Mouse (Mus musculus): Measurements from ENCODE around the gene Arhgef3. TPM values are rescaled to one million over a fixed set of nuclear protein-coding genes. Genes with fewer than 3 reads are reported as not detected.
A peak's percentile ranks its signal among the peaks of the same experiment; 100 is the strongest.

Arhgef3 gene
- polyA plus RNA-seq, 1 experiment from 2014 or later: 19.9 TPM

DNA sequence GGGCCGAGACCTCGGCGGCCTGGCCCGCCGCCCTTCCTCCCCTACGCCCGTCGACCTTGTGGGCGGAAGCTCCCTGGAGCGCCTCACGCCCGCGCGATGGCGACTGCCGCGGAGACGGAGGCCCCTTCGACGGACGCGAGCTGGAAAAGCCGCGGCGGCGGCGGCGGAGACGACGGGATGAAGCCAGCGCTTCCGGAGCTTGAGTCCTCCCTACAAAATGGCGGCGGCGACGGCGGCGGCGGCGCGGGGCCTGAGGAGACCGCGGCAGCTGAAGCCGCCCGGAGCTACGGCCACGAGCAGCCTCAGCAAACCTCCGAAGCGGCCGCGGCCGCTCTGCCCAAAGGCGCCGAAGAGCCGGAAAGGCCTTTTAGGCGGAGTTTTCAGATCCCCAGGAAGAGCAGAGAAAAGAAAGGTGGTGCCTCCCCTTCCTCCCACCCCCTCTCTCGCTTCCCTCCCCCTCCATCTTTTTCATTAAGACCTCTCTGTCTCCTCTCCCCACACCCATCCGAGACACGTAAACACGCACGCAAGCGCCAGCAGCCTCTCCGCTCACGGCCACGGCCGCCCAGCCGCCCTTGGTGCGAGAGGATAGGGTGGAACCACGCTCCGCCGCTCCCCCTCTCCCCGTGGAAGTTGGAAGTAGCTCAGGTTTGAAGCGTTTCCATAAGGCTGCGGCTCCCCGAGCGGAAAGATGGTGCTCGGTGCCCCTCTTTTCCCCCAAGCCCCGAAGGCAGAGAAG lies 314.4 kb downstream of the Arhgef3 start:
- under 1% methylated on average over 78 of the region's 78 CpGs for WGBS
- peak overlapping the region; percentile 88 for H3K9ac ChIP-seq
- peak; percentile 84 for ATAC-seq (ENCODE audit: insufficient number of reproducible peaks, low FRiP score, low TSS enrichment, low read depth)

DNA sequence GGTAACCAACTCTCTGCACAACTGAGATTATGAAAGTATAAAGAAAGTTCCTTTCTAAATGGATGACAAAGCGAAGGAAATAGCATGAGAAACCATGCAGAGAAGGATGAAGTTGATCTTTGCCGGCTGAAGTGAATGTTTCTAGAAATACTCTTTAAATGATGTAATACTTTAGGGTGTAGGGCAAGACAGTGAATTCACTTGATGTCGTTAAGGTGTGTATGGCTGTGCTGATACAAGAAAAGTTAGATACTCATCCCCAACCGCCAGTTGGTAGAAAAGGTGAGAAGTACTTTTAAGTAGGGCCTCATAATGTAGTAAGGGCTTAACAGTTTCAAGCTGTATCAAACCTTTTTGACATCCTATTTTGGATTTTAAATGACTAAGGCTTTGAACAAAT lies 315.6 kb downstream of the Arhgef3 start:
- no peak overlapping the region for H3K4me3 ChIP-seq
- 89% methylated on average over 4 of the region's 4 CpGs for WGBS

More for the DNA sequence above, 314.4 kb downstream of the Arhgef3 start:
- Histone ChIP-seq H3K36me3 (peaks cover 22% of the 10 kb centered on the region), H3K27me3 (no peaks in the 10 kb centered on the region), H3K4me2 (peak overlapping the region; percentile 75), H3K4me1 (peaks cover 8% of the 10 kb centered on the region; the same call in 1 of the 2 replicates), H3K27ac (peak overlapping the region; percentile 100), H3K4me3 (peak overlapping the region; percentile 67), H3K9me3 (peaks cover 9% of the 10 kb centered on the region; the same call in 1 of the 2 replicates)

DNA sequence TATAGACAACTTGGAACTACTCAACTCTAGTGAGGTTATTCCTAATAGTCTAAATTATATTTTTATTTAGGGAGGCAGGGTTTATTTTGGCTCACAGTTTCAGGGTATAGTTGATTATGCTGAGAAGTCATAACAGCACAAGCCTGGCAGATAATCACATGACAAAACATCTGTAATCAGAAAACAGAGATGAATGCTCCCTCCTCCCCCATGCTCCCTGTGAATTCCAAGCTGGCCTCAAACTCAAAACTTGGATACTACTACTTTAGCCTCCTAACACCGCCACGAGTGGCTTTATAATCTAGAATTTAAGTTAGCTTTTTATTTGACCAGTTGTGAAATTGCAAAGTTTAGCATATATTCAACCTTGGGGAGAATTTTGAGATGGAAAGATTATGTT lies 317.4 kb downstream of the Arhgef3 start:
- H3K9me3 ChIP-seq: peaks cover 9% of the 10 kb centered on the region; the same call in 1 of the 2 replicates
- H3K27ac ChIP-seq: no peak overlapping the region
- 99% methylated on average over 2 of the region's 2 CpGs for WGBS
- H3K4me2 ChIP-seq: no peak overlapping the region
- no peak overlapping the region for H3K9ac ChIP-seq
- H3K4me1 ChIP-seq: peaks cover 8% of the 10 kb centered on the region; the same call in 1 of the 2 replicates
- peaks cover 29% of the 10 kb centered on the region for H3K36me3 ChIP-seq
- ATAC-seq (ENCODE audit: insufficient number of reproducible peaks, low FRiP score, low TSS enrichment, low read depth): no peak
- H3K4me3 ChIP-seq: no peak overlapping the region
- H3K27me3 ChIP-seq: no peaks in the 10 kb centered on the region

More for the DNA sequence above, 315.6 kb downstream of the Arhgef3 start:
- Histone ChIP-seq H3K9me3 (peaks cover 9% of the 10 kb centered on the region; the same call in 1 of the 2 replicates), H3K4me2 (peak overlapping the region; percentile 75; the same call in 1 of the 2 replicates), H3K9ac (no peak overlapping the region), H3K27me3 (no peaks in the 10 kb centered on the region), H3K27ac (no peak overlapping the region), H3K36me3 (peaks cover 25% of the 10 kb centered on the region), H3K4me1 (peaks cover 8% of the 10 kb centered on the region; the same call in 1 of the 2 replicates)
- no peak for ATAC-seq (ENCODE audit: insufficient number of reproducible peaks, low FRiP score, low TSS enrichment, low read depth)

DNA sequence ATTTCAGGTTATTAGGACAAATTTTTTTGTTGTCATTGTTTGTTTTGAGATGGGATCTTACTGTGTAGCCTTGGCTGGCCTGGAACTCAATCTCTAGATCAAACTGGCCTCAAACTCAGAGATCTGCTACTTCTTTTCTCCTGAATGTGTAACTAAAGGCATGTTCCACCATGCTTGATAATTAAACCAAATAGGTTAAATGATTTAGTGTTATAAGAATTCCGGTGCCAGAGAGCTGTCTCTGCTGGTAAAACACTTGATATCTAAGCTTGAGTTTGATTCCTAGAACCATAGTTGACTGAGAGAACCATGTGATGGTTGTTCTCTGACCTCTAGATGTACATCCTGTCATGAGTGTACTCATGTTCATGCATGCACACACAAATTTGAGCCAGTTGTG lies 321.4 kb downstream of the Arhgef3 start:
- Histone ChIP-seq H3K4me1 (no peaks in the 10 kb centered on the region), H3K27ac (no peak overlapping the region), H3K27me3 (no peaks in the 10 kb centered on the region), H3K36me3 (peaks cover 32% of the 10 kb centered on the region), H3K4me2 (no peak overlapping the region), H3K9me3 (no peaks in the 10 kb centered on the region; the same call in 1 of the 2 replicates), H3K4me3 (no peak overlapping the region), H3K9ac (no peak overlapping the region)
- WGBS: 94% methylated on average over 1 of the region's 1 CpGs
- ATAC-seq (ENCODE audit: insufficient number of reproducible peaks, low FRiP score, low TSS enrichment, low read depth): no peak

DNA sequence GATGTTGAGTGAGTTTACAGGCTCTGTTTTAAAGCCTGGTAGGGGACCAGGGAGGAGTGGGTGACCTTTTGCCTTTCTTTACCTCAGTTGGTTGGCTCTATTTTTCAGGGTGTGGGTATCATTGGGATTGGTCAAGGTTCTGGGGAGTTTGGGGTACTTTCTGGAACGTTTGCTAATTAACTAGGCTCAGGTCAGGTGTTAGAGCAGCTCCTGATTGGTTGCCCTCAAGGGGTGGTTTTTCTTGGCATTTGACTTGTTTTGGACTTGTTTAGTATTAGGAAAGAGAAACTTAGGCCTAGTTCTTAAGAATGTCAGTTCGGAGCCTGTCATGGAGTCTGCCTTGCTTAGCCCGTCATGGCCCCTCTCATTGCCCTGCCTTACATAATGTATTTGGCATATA lies 322.1 kb downstream of the Arhgef3 start:
- no peak overlapping the region for H3K27ac ChIP-seq
- H3K27me3 ChIP-seq: no peaks in the 10 kb centered on the region
- no peak overlapping the region for H3K9ac ChIP-seq
- no peak for ATAC-seq (ENCODE audit: insufficient number of reproducible peaks, low FRiP score, low TSS enrichment, low read depth)
- WGBS: 81% methylated on average over 3 of the region's 3 CpGs
- H3K4me3 ChIP-seq: no peak overlapping the region
- H3K4me2 ChIP-seq: no peak overlapping the region
- H3K4me1 ChIP-seq: no peaks in the 10 kb centered on the region
- peaks cover 30% of the 10 kb centered on the region for H3K36me3 ChIP-seq
- no peaks in the 10 kb centered on the region; the same call in 1 of the 2 replicates for H3K9me3 ChIP-seq

DNA sequence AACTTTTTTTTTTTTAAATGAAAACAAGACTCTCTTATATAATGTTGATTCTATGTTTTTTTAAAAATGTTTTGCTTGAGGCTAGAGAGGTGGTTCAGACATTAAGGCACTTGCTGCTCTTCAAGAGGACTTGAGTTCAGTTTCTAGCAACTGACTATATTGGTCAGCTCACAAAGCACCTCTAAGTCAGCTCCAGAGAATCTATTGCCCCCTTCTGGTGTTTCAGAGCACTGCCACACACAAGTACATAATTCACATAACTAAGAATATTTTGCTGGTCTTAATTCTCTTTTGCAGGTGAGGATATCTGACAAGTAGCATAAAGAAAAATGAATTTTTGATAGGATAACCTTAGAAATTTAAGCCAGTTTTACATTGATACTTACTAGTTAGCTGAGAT lies 326.2 kb downstream of the Arhgef3 start:
- no peak overlapping the region for H3K4me2 ChIP-seq
- peaks cover 39% of the 10 kb centered on the region for H3K36me3 ChIP-seq
- ATAC-seq (ENCODE audit: insufficient number of reproducible peaks, low FRiP score, low TSS enrichment, low read depth): no peak
- H3K4me3 ChIP-seq: no peak overlapping the region
- H3K4me1 ChIP-seq: no peaks in the 10 kb centered on the region
- no peak overlapping the region for H3K27ac ChIP-seq
- no peaks in the 10 kb centered on the region for H3K27me3 ChIP-seq
- H3K9me3 ChIP-seq: no peaks in the 10 kb centered on the region
- no peak overlapping the region for H3K9ac ChIP-seq

DNA sequence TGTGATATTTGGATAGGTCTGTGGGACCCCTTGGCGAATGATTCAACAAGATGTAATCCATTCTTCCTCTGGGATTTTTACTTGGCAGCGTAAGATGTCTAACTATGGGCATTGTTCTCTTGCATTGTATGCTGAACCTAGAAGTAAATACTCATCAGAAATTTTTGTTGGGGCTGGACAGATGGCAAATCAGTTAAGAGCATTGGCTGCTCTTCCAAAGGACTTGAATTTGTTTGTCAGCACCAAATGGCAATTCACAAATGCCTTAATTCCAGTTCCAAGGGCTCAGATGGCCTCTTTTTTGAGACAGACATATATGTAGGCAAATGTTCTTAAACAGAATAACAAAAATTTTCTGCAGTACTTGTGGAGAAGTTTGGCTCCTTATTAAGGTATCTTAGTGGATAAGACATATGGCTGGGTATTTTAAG lies 330.2 kb downstream of the Arhgef3 start:
- peaks cover 43% of the 10 kb centered on the region for H3K36me3 ChIP-seq
- WGBS: 87% methylated on average over 2 of the region's 2 CpGs
- no peaks in the 10 kb centered on the region for H3K27me3 ChIP-seq
- no peak for ATAC-seq (ENCODE audit: insufficient number of reproducible peaks, low FRiP score, low TSS enrichment, low read depth)
- H3K9me3 ChIP-seq: no peaks in the 10 kb centered on the region
- no peak overlapping the region for H3K4me2 ChIP-seq
- no peak overlapping the region for H3K27ac ChIP-seq
- no peaks in the 10 kb centered on the region for H3K4me1 ChIP-seq
- no peak overlapping the region for H3K9ac ChIP-seq
- H3K4me3 ChIP-seq: no peak overlapping the region

DNA sequence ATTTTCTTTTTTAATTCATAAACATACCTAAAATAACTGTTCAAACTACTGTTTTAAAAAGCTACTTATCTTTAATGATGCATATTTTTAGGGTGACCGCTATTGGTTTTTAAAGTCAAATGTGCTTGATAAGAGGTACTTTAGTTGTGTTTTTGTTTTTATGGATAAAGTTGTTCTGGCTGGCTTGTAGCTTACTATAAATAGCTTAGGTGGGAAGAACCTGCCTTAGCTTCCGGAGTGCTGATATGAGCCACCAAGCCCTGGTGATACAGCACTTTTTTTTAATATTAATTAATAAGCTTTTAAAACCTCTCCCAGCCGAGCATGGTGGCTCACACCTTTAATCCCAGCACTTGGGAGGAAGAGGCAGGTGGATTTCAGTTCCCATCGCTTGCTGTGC lies 332.3 kb downstream of the Arhgef3 start:
- Histone ChIP-seq H3K9me3 (no peaks in the 10 kb centered on the region), H3K36me3 (peaks cover 46% of the 10 kb centered on the region), H3K4me1 (no peaks in the 10 kb centered on the region), H3K4me3 (no peak overlapping the region), H3K4me2 (no peak overlapping the region), H3K27me3 (no peaks in the 10 kb centered on the region), H3K27ac (no peak overlapping the region), H3K9ac (no peak overlapping the region)
- no peak for ATAC-seq (ENCODE audit: insufficient number of reproducible peaks, low FRiP score, low TSS enrichment, low read depth)
- WGBS: 86% methylated on average over 4 of the region's 4 CpGs

Small RNAs within 50 kb of the gene (microRNA-seq; reads per million reads assigned to microRNA genes)
- not detected for gene Gm23633

Other genes starting within 250 kb of the Arhgef3 start
- 0.19 and 0.43 TPM in 2 replicates for gene Asb14, start 220.3 kb upstream of the Arhgef3 start, polyA plus RNA-seq (2015; fragmentation: Nextera tagmentation; extraction: Ambion mirVana)
- 44.1 and 58.6 TPM in 2 replicates for gene Appl1, start 143.7 kb upstream of the Arhgef3 start, polyA plus RNA-seq (2015; fragmentation: Nextera tagmentation; extraction: Ambion mirVana)
- gene Hesx1, start 120.5 kb upstream of the Arhgef3 start, polyA plus RNA-seq (2015; fragmentation: Nextera tagmentation; extraction: Ambion mirVana): 0.24 TPM in 1 of 2 replicates, not detected in the other
- 4.7 and 5.7 TPM in 2 replicates for gene Il17rd, start 76.0 kb upstream of the Arhgef3 start, polyA plus RNA-seq (2015; fragmentation: Nextera tagmentation; extraction: Ambion mirVana)

All from limb, embryonic 15.5 days (tissue).